Mouse (Mus musculus) MEL (cell line): ENCODE results near the gene Lrriq4.

ENCODE experiments used
- CTCF ChIP-seq, 3 experiments: IDR thresholded peaks in 2 of 3; conservative IDR thresholded peaks in 1 of 3; 2 replicates each; pipeline ENCODE4 v1.5.1; 2011 to 2012; ENCODE audit warnings: low read length in 3 of 3, low read depth in 2 of 3, mild to moderate bottlenecking in 2 of 3, improper control_type of control experiment in 1 of 3, inconsistent platforms in 1 of 3, mixed read lengths in 1 of 3, moderate library complexity in 1 of 3; ENCODE audit not compliant: control insufficient read depth in 1 of 3, insufficient read depth in 1 of 3, poor library complexity in 1 of 3, severe bottlenecking in 1 of 3
- ELF1 ChIP-seq: IDR thresholded peaks from 2 replicates; pipeline ENCODE4 v1.6.1; 2014; ENCODE audit warnings: low read depth, mild to moderate bottlenecking, inconsistent platforms, low read length, improper control_type of control experiment, moderate library complexity
- GABPA ChIP-seq: IDR thresholded peaks from 2 replicates; pipeline ENCODE4 v1.6.1; 2012; ENCODE audit warnings: low read depth, mild to moderate bottlenecking, inconsistent platforms, low read length, improper control_type of control experiment, moderate library complexity
- MYC ChIP-seq: IDR thresholded peaks from 2 replicates; pipeline ENCODE4 v1.6.1; 2011; ENCODE audit warnings: low read depth, mild to moderate bottlenecking, low read length, improper control_type of control experiment, moderate library complexity

- TF ChIP-seq ELF1 (no peak), MYC (no peak), GABPA (no peak), CTCF (IDR thresholded peaks at IDR 0.05 in 2 of 3, conservative IDR thresholded peaks at IDR 0.05 in 1 of 3; ENCODE audit: control insufficient read depth in 1 of 3, insufficient read depth in 1 of 3, low read depth in 2 of 3, low read length in 3 of 3, poor library complexity in 1 of 3, severe bottlenecking in 1 of 3) (no peak)
Measured at GRCm38 (mm10) chr3:30650062-30650841, 5.9 kb downstream of the Lrriq4 start.
